Mouse (Mus musculus) midbrain, embryonic 15.5 days (tissue): ENCODE data around the gene Lbr. TPM values are rescaled to one million over a fixed set of nuclear protein-coding genes. Genes with fewer than 3 reads are reported as not detected.

Experiments
- ATAC-seq: fragments of 200-750 bp; cut with Nextera tagmentation; replicated peaks from 2 replicates; pipeline ENCODE4 v1.8.0; 2017; ENCODE audit warnings: moderate TSS enrichment
- H3K27ac ChIP-seq: fragments of 300-500 bp; sonication (generic); 2 replicates; pipeline ENCODE4 v1.5.1; 2015; ENCODE audit warnings: mild to moderate bottlenecking, inconsistent platforms
- H3K27me3 ChIP-seq: fragments of 300-500 bp; sonication (generic); replicated peaks from 2 replicates; pipeline ENCODE4 v1.6.1; 2015; ENCODE audit warnings: inconsistent platforms
- H3K36me3 ChIP-seq: fragments of 300-500 bp; sonication (generic); replicated peaks from 2 replicates; pipeline ENCODE4 v1.6.1; 2015; ENCODE audit warnings: inconsistent platforms
- H3K4me1 ChIP-seq: fragments of 300-500 bp; sonication (generic); 2 replicates; pipeline ENCODE4 v1.6.1; 2015; ENCODE audit warnings: inconsistent platforms
- H3K4me2 ChIP-seq: fragments of 300-500 bp; sonication (generic); 2 replicates; pipeline ENCODE4 v1.6.1; 2015; ENCODE audit warnings: inconsistent platforms, mild to moderate bottlenecking, moderate library complexity
- H3K4me3 ChIP-seq: fragments of 300-500 bp; sonication (generic); 2 replicates; pipeline ENCODE4 v1.5.1; 2015; ENCODE audit warnings: mild to moderate bottlenecking, inconsistent platforms
- H3K9ac ChIP-seq: fragments of 300-500 bp; sonication (generic); 2 replicates; pipeline ENCODE4 v1.6.1; 2015; ENCODE audit warnings: mild to moderate bottlenecking, inconsistent platforms
- H3K9me3 ChIP-seq: fragments of 300-500 bp; sonication (generic); 2 replicates; pipeline ENCODE4 v1.6.1; 2016; ENCODE audit warnings: inconsistent platforms
- WGBS: fragments of 180-500 bp; shearing (Covaris S2); methylation state at CpG from one replicate; pipeline ENCODE4 v1.1.7; 2015; ENCODE audit warnings: mixed read lengths; 5-methylcytosine and 5-hydroxymethylcytosine counted together
- polyA plus RNA-seq: library from polyadenylated mRNA; unstranded; fragments of >200 nt; fragmentation: Nextera tagmentation; extraction: Ambion mirVana; gene quantifications from 2 replicates; pipeline ENCODE4 v1.2.1, GENCODE M21; 2015

Gene Lbr
- polyA plus RNA-seq, 1 experiment from 2014 or later, result 27.9 TPM

DNA sequence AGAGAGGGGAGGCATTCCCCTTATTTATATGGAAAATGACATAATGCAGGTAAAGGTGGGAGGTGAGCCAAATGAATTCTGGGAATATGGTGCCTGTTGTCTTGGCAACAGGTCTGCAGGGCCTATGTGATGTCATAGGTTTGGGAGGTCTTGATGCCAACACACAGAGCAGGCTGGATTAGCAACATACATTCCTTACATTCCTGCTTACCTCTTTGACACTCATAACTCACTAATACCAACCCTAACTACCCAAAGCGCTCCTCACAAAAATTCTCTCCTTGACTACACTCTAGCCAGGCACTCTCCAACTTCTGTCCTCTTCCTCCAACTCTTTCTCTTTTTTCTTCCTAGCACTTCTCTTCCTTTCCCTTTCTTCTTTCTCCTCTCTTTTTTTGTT is 5.4 kb upstream of the Lbr start:
- Histone ChIP-seq H3K9ac (no peak overlapping the region), H3K4me1 (peaks cover 3% of the 10 kb centered on the region), H3K4me2 (no peak overlapping the region), H3K27ac (no peak overlapping the region), H3K9me3 (no peaks in the 10 kb centered on the region), H3K4me3 (no peak overlapping the region), H3K27me3 (no peaks in the 10 kb centered on the region), H3K36me3 (no peaks in the 10 kb centered on the region)
- no peak for ATAC-seq
- 86% methylated on average over 1 of the region's 1 CpGs for WGBS

DNA sequence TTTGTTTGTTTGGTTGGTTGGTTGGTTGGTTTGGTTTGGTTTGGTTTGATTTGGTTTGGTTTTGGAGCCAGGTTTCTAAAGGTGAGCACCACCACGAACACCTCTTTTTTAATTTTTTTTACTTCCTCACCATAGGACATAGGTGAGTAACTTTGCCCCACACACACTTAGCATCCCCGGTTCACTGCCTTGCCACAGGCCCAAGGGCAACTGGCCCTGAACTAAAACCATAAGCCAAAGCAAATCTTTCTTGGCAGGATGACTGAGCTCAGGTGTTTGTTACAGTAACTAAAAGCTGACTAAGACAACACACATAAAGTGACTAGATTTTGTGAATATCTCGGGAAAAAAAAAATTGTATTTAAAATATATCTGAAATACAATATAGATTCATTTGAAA is 4.5 kb upstream of the Lbr start:
- Histone ChIP-seq H3K27me3 (no peaks in the 10 kb centered on the region), H3K9me3 (no peaks in the 10 kb centered on the region), H3K27ac (no peak overlapping the region), H3K4me2 (no peak overlapping the region), H3K36me3 (no peaks in the 10 kb centered on the region), H3K4me1 (peaks cover 8% of the 10 kb centered on the region), H3K9ac (no peak overlapping the region), H3K4me3 (no peak overlapping the region)
- WGBS, result 94% methylated on average over 3 of the region's 3 CpGs
- ATAC-seq, result no peak

DNA sequence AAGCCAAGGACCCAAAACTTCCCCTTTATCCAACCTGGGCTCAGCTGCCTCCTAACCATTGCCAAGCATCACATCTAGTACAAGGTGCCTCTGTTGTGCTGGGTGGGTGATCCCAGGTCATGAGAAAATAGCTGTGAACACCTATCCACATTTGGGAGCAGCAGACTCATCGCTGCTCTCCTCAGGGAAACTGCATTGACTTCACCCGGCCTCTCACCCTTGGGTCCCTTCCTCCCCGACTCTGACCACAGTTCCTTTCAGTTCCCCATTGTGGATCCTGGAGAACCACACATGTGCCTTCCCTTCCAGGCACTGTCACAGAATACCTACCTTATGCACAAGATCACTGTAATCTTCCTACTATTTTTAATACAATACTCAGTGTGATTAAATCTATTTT is 2.9 kb upstream of the Lbr start:
- Histone ChIP-seq H3K9ac (no peak overlapping the region), H3K27ac (no peak overlapping the region), H3K27me3 (no peaks in the 10 kb centered on the region), H3K4me3 (no peak overlapping the region), H3K9me3 (no peaks in the 10 kb centered on the region), H3K36me3 (no peaks in the 10 kb centered on the region), H3K4me2 (no peak overlapping the region), H3K4me1 (peaks cover 15% of the 10 kb centered on the region)
- 88% methylated on average over 3 of the region's 3 CpGs for WGBS
- ATAC-seq, result no peak

DNA sequence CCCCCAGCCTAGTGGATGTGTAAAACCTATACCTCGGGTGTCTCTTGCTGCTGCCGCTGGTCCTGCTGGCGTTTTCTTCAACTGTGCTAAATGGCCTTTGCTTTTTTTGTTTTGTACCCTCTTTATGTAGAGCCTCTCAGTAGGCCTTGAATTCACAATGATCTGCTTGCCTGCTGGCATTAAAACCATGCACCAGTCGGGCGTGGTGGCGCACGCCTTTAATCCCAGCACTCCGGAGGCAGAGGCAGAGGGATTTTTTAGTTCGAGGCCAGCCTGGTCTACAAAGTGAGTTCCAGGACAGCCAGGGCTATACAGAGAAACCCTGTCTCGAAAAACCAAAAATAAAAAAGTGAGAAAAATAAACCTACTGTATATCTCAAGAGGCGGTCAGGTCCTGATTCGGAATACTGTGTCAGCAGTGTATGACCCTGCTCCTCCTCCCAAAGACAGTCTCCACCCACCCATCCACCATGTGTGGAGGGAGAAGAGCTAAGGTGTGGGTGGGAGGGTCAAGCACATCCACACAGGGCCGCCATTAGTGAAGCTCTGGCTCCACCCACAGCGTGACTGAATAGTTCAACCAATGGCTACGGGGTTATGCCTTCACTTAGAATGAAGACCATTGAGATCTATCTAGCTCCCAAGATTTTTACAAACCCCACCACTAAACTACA is 2.2 kb upstream of the Lbr start:
- Histone ChIP-seq H3K9me3 (no peaks in the 10 kb centered on the region), H3K36me3 (no peaks in the 10 kb centered on the region), H3K27ac (no peak overlapping the region), H3K4me2 (no peak overlapping the region), H3K27me3 (no peaks in the 10 kb centered on the region), H3K4me3 (no peak overlapping the region), H3K4me1 (peaks cover 22% of the 10 kb centered on the region), H3K9ac (no peak overlapping the region)
- WGBS, result 66% methylated on average over 15 of the region's 15 CpGs
- no peak for ATAC-seq

DNA sequence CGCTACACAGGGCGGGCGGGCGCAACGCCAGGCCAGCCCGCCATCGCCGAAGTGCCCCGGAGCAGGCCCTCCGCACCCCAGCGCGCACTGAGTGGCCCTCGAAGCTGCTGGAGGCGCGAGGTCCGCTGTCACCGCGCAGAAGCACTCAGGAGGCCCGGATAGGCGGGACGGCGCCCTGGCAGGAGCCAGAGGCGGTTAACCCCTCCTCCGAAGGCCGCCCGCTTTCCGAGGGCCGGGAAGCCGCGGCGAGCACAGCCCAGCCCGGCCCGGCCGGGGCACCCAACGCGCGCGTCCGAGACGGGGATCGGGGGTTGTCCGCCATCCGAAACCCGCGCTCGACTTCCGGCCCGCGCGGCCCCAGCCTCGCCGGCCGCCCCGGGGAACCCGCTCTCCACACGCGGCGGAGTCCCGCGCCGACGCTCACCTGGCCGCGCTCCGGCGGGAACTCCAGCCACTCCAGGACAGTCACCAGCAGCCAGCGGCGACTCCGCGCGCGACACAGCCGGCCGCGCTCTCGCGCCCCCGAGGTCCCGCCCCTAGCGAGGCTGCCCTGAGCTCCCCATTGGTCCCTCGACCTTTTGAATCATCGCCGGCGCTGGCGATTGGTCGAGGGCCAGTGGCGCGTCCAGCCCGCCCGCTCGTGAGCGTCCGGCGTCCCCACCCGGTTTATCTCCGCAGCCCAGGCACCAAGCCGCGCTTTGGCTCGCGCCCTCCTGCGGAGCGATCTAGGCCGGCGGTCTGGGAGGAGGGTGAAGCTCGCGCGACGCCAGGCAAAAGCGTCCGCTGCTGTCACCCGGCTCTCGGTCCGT is 778 bp downstream of the Lbr start:
- H3K9ac ChIP-seq, result peak overlapping the region; percentile 82
- H3K4me1 ChIP-seq, result peaks cover 30% of the 10 kb centered on the region
- no peaks in the 10 kb centered on the region for H3K27me3 ChIP-seq
- H3K27ac ChIP-seq, result peak overlapping the region; percentile 91
- WGBS, result under 1% methylated on average over 112 of the region's 113 CpGs
- H3K36me3 ChIP-seq, result no peaks in the 10 kb centered on the region
- H3K9me3 ChIP-seq, result no peaks in the 10 kb centered on the region
- H3K4me2 ChIP-seq, result peak overlapping the region; percentile 86
- peak; percentile 98 for ATAC-seq
- H3K4me3 ChIP-seq, result peak overlapping the region; percentile 71

DNA sequence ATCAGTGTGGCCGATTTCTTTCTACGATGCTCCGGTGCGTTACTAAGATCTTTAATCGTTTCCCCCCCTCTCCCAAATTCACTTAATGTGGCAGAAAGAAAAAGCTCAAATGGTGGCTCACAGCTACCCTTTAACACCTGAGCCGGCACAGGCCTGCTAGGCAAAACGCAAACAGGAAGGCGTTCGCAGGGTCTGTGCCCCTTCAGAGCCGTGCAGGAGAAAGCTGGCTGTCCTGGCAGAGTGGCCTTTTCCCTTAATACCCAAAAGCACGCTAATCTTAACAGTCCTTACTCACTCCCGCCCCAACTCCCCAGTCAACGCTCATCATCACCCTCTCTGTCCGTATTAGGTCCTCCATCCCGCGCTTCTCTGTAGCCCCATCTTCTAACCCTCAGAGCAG is 1.4 kb downstream of the Lbr start:
- Histone ChIP-seq H3K4me3 (peak overlapping the region; percentile 71), H3K36me3 (no peaks in the 10 kb centered on the region), H3K4me2 (peak overlapping the region; percentile 86), H3K27me3 (no peaks in the 10 kb centered on the region), H3K27ac (peak overlapping the region; percentile 91), H3K9me3 (no peaks in the 10 kb centered on the region), H3K4me1 (peaks cover 30% of the 10 kb centered on the region), H3K9ac (peak overlapping the region; percentile 82)
- WGBS, result under 1% methylated on average over 16 of the region's 16 CpGs
- no peak; the same call in 1 of the 2 replicates for ATAC-seq

DNA sequence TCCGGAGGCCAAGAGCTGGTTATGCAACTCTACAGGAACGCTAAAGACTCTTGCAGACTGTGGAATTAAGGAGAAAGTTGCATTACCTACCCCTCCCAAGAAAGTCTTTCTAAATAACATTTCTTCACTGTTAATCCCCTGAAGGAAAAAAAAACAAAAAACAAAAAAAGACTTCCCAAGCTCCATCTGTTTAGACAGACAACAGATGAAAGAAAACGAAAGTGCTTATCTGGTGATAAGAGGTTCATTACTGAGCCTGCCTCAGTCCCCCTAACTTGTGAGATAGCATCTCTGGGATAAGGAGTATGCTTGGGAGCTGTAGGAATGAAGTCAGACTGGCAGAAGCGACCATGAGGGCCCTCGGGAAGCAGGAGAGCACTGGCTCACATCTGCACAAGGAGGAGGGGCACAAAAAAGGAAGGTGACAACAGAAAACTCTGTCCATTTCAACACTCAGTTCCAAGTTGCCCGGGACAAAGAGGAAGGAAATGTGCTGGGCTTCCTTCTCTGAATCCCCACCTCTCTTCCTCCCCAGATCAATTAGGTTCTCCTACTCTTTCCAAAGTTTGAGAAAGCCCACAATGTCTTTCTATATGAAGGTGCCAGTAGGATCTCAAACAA is 3.0 kb downstream of the Lbr start:
- no peaks in the 10 kb centered on the region for H3K9me3 ChIP-seq
- H3K27ac ChIP-seq, result no peak overlapping the region
- H3K9ac ChIP-seq, result no peak overlapping the region
- peak overlapping the region; percentile 86 for H3K4me2 ChIP-seq
- no peak for ATAC-seq
- no peaks in the 10 kb centered on the region for H3K27me3 ChIP-seq
- peaks cover 13% of the 10 kb centered on the region for H3K36me3 ChIP-seq
- 22% methylated on average over 6 of the region's 6 CpGs for WGBS
- H3K4me1 ChIP-seq, result peaks cover 30% of the 10 kb centered on the region
- H3K4me3 ChIP-seq, result peak overlapping the region; percentile 8; the same call in 1 of the 2 replicates

DNA sequence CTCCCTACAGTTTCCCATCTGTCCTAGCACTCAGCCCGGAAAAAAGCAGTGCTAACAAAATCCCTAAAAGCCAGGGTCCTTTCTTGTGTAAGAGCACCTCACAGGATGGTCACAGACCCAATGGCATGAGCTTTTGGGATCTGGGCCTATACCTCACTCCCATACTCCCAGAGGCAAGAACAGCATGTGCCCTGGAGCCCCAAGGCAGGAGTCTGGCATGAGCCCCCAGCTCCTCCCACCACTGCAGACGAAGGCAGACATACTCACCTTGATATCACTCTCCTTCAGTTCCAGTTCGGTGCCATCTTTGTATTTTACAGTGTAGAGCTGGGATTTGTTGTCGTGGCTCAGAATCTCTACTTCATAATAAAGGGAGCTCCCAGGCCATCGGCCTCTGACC is 4.7 kb downstream of the Lbr start:
- ATAC-seq, result no peak
- H3K9me3 ChIP-seq, result no peaks in the 10 kb centered on the region
- H3K4me3 ChIP-seq, result no peak overlapping the region
- H3K27ac ChIP-seq, result no peak overlapping the region
- H3K36me3 ChIP-seq, result peaks cover 14% of the 10 kb centered on the region
- no peaks in the 10 kb centered on the region for H3K27me3 ChIP-seq
- WGBS, result 88% methylated on average over 5 of the region's 5 CpGs
- no peak overlapping the region for H3K4me2 ChIP-seq
- no peak overlapping the region for H3K9ac ChIP-seq
- H3K4me1 ChIP-seq, result peaks cover 26% of the 10 kb centered on the region

DNA sequence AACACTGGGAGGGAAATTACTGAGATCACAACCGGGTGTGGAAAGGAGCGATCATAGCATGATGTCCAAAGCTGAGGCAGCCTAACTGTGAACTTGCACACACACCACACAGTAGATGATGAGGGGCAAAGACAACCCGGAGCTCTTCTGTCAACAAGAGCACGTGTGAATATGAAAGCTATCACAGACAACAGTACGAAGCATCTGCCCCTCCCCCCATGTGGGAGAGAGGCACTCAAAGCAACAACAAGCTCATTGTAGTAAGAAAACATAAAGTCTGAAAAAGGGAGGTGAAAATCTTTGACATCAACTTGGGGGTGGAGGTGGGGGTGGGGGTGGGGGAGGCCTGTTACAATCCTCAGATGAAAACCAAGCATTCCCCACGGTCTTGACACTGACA is 9.7 kb downstream of the Lbr start:
- H3K27ac ChIP-seq, result no peak overlapping the region
- ATAC-seq, result no peak
- WGBS, result 88% methylated on average over 6 of the region's 6 CpGs
- H3K36me3 ChIP-seq, result peaks cover 31% of the 10 kb centered on the region
- no peak overlapping the region for H3K9ac ChIP-seq
- no peaks in the 10 kb centered on the region for H3K9me3 ChIP-seq
- no peak overlapping the region for H3K4me3 ChIP-seq
- no peaks in the 10 kb centered on the region for H3K27me3 ChIP-seq
- no peaks in the 10 kb centered on the region for H3K4me1 ChIP-seq
- no peak overlapping the region for H3K4me2 ChIP-seq

DNA sequence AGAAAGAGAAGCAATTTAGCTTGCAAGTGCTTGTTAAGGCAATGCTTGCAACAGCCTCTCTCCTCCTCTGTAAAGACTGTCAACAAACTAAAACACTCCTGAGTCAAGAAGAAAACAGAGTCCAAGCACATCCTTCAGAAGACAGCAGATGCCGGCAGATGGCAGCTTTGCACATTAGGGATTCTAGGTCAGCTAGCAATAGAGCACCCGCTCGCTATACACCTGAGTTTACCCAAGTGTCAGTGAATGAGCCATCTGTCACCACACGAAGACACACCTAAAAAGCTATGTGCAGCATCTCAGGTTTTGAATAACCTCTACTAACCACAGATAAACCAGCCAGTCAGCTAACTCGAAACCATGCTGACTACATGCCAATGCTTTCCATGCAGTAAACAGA is 10.1 kb downstream of the Lbr start:
- Histone ChIP-seq H3K4me1 (no peaks in the 10 kb centered on the region), H3K27ac (no peak overlapping the region), H3K9me3 (no peaks in the 10 kb centered on the region), H3K27me3 (no peaks in the 10 kb centered on the region), H3K9ac (no peak overlapping the region), H3K36me3 (peaks cover 35% of the 10 kb centered on the region), H3K4me3 (no peak overlapping the region), H3K4me2 (no peak overlapping the region)
- no peak for ATAC-seq
- 88% methylated on average over 5 of the region's 5 CpGs for WGBS

DNA sequence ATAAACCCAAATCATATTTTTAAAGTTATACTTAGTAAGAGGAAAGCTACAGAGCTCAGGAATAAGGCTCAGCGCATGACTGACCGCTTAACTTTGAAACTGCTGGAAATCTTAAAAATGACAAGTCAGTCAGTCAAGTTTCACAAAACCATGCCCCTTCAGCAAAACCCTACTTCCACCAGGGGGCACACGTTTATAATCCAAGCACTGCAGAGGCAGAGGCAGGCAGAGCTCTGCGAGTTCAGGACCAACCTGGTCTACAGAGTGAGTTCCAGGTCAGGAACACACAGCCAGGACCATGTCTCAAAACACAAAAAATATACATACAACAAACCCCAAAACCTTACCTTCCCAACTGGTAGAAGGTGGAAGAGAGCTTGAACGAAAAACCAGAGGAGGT is 14.5 kb downstream of the Lbr start:
- H3K9ac ChIP-seq, result no peak overlapping the region
- WGBS, result 94% methylated on average over 5 of the region's 5 CpGs

DNA sequence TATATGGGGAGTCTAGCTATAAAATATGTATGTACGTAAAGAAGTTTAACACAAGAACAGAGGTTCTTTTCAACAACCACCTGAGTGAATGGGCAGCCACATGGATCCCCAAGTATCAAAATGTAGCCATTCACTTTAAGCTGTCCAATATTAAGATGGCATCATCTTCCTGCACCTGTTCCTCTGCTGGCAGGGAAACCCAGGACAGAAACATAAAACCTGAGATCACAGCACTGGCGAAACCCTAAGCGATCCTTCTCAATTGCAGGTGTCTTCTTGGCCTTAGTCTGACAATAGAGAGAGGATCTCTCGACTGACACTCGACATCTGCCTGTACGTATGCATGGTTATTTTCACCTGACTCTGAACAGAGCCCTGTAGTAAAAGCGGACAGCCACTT is 16.1 kb downstream of the Lbr start:
- H3K36me3 ChIP-seq, result peaks cover 36% of the 10 kb centered on the region
- no peaks in the 10 kb centered on the region for H3K27me3 ChIP-seq
- no peaks in the 10 kb centered on the region for H3K9me3 ChIP-seq
- no peak overlapping the region for H3K27ac ChIP-seq
- H3K4me2 ChIP-seq, result no peak overlapping the region
- no peaks in the 10 kb centered on the region for H3K4me1 ChIP-seq
- WGBS, result 95% methylated on average over 7 of the region's 7 CpGs
- no peak for ATAC-seq
- no peak overlapping the region for H3K9ac ChIP-seq
- H3K4me3 ChIP-seq, result no peak overlapping the region

More for the DNA sequence above, 14.5 kb downstream of the Lbr start:
- Histone ChIP-seq H3K4me2 (no peak overlapping the region), H3K4me3 (no peak overlapping the region), H3K4me1 (no peaks in the 10 kb centered on the region), H3K27ac (no peak overlapping the region), H3K27me3 (no peaks in the 10 kb centered on the region), H3K36me3 (peaks cover 36% of the 10 kb centered on the region), H3K9me3 (no peaks in the 10 kb centered on the region)
- ATAC-seq, result no peak
